Mouse (Mus musculus) cortical plate, adult 2 months (tissue): ENCODE measurements around the gene Rnf151. TPM values are rescaled to one million over a fixed set of nuclear protein-coding genes. Genes with fewer than 3 reads are reported as not detected.
"Not testable (repeated sequence)": the region's sequence is repeated elsewhere in the genome, so short reads cannot be mapped to it uniquely, and the experiment has no call there.

ENCODE experiments used
- H3K27ac ChIP-seq: fragments of 200-500 bp; 2 replicates; pipeline ENCODE4 v1.5.1; 2012; ENCODE audit warnings: low read length, control low read depth, inconsistent platforms; ENCODE audit not compliant: insufficient read depth
- H3K4me1 ChIP-seq: fragments of 200-500 bp; 2 replicates; pipeline ENCODE4 v1.6.1; 2011; ENCODE audit warnings: low read length; ENCODE audit not compliant: control insufficient read depth, insufficient read depth
- H3K4me3 ChIP-seq: fragments of 200-500 bp; 2 replicates; pipeline ENCODE4 v1.5.1; 2011; ENCODE audit warnings: mild to moderate bottlenecking, low read length, control low read depth; ENCODE audit not compliant: insufficient read depth
- CTCF ChIP-seq: fragments of 200-500 bp; IDR thresholded peaks from 2 replicates; pipeline ENCODE4 v1.5.1; 2011; ENCODE audit warnings: mild to moderate bottlenecking, control low read depth, low read length; ENCODE audit not compliant: insufficient read depth; ENCODE audit errors: extremely low read depth
- POLR2A ChIP-seq: fragments of 200-500 bp; IDR thresholded peaks from 2 replicates; pipeline ENCODE4 v1.6.1; 2011; ENCODE audit warnings: mild to moderate bottlenecking, low read length, control low read depth; ENCODE audit not compliant: insufficient read depth; ENCODE audit errors: extremely low read depth
- polyA plus RNA-seq: library from polyadenylated mRNA; depleted of rRNA; stranded (reverse); fragments of >200 nt; gene quantifications from 2 replicates; pipeline ENCODE4 v1.2.3, GENCODE M21; 2012

Rnf151 gene
- polyA plus RNA-seq, 1 experiment = 0.33 TPM

DNA sequence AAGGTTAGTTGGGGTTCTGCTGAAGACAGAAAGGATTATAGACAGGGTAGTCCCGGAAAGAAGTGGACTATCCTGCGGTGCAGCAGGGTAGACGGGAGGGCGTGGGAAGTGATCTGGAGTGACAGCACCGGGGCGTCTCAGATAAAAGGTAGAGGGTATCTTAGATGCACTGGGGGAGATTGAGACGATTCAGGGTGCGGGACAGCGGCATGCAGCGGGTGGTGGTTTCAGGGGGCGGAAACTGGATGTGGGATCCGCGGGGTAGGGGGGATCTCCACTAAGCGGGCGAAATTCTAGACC lies 6.0 kb upstream of the Rnf151 start:
- H3K4me3 ChIP-seq = peak overlapping the region; percentile 68
- no peak for TF ChIP-seq POLR2A
- no peak for TF ChIP-seq CTCF
- peak overlapping the region; percentile 48; the same call in 1 of the 2 replicates for H3K27ac ChIP-seq
- H3K4me1 ChIP-seq = peaks cover 5% of the 10 kb centered on the region; the same call in 1 of the 2 replicates

GRCm38 (mm10) chr17:24723122-24723880 lies 5.4 kb upstream of the Rnf151 start:
- no peak overlapping the region for H3K27ac ChIP-seq
- no peak for TF ChIP-seq POLR2A
- H3K4me3 ChIP-seq = peak overlapping the region; percentile 68

DNA sequence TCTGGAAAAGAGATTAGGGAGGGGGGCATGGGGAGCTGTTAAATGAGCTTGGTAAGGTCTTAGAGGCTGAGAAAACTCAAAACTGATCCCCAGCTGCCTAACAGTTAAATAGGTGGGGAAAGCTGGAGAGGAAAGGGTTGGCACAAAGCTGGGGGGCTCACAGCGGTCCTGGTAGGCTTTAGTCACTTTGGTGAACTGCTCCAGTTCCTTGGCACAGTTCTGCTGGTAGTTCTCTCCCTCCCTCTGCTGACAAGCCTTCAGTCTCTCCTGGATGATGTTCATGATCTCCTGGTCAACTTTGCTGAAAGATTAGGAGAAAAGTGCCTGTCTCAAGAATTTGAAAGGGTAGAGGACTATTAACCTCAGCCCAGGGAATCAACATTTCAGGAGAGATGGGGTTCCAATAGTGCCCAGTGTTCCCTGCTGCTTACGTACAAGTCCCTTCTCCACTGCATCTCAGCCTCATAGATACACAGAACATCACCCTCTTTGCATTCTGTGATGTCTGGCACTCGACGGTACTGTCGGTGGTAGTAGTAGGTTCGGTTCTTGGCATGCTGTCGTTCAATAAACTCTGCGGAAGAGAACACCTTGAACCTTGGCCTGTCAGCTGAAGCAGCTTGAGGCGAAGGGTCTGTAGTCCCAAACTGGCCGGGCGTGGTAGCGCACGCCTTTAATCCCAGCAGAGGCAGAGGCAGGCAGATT lies 4.5 kb upstream of the Rnf151 start:
- Histone ChIP-seq H3K4me1 (peaks cover 5% of the 10 kb centered on the region; the same call in 1 of the 2 replicates), H3K27ac (no peak overlapping the region), H3K4me3 (no peak overlapping the region)
- no peak for TF ChIP-seq CTCF
- 0 out of 2 replicates have a peak, but pooled peaks have one; percentile 1 for TF ChIP-seq POLR2A

More at GRCm38 (mm10) chr17:24723122-24723880, 5.4 kb upstream of the Rnf151 start:
- peaks cover 5% of the 10 kb centered on the region; the same call in 1 of the 2 replicates for H3K4me1 ChIP-seq

GRCm38 (mm10) chr17:24721383-24721955 lies 3.6 kb upstream of the Rnf151 start:
- H3K4me3 ChIP-seq = 0 out of 2 replicates have a peak overlapping the region, but pooled peaks have one; percentile 51
- 0 out of 2 replicates have a peak, but pooled peaks have one; percentile 31 for TF ChIP-seq POLR2A
- H3K27ac ChIP-seq, H3K4me1 ChIP-seq: not testable (repeated sequence)

DNA sequence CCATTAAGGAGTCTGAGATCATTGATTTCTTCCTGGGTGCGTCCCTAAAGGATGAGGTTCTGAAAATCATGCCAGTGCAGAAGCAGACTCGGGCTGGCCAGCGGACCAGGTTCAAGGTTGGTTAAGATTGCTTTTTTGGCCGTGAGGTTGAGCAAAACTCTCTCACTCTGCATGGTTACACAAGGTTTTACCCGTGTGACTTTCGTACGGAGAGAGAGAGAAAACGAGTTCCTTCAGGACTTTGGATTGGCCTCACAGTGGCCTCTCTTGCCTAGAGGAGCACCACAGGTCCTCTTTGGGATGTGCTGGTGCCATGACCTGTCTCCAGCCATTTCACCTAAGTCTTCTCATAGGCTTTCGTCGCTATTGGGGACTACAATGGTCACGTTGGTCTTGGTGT lies 2.8 kb upstream of the Rnf151 start:
- not testable (repeated sequence) for H3K27ac ChIP-seq, H3K4me1 ChIP-seq
- H3K4me3 ChIP-seq = peak overlapping the region; percentile 51

GRCm38 (mm10) chr17:24719494-24720222 lies 1.8 kb upstream of the Rnf151 start:
- H3K4me1 ChIP-seq = peaks cover 5% of the 10 kb centered on the region; the same call in 1 of the 2 replicates
- peak overlapping the region; percentile 51 for H3K4me3 ChIP-seq
- TF ChIP-seq CTCF = no peak
- peak; percentile 99 for TF ChIP-seq POLR2A
- no peak overlapping the region for H3K27ac ChIP-seq

GRCm38 (mm10) chr17:24718938-24719337 lies 1.1 kb upstream of the Rnf151 start:
- H3K27ac ChIP-seq, H3K4me1 ChIP-seq: not testable (repeated sequence)
- peak overlapping the region; percentile 51 for H3K4me3 ChIP-seq

DNA sequence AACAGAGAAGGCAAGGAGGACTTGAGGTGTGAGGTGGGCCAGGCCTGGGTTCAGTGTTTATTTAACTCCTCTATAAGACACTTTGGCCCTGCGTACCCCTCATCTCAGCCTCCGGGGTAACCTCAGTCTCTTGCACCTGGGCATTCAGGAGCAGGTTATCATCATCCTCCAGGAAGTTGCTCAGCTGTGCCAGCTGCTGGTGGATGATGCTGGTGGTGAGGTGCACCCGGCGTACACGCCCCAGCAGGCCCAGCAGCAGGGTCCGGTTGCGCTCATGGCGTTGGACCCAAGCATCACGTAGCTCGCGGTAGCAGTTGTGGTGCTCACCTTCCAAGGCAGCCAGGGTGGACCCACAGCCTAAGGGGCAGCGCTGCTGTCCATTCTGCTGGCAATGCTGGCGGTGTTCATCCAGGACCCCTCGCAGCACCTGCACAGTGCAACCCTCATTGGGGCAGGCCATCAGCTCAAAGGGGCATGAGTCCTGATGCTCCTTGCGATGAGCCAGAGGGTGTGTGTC lies 1.6 kb downstream of the Rnf151 start:
- no peak overlapping the region for H3K4me3 ChIP-seq
- H3K27ac ChIP-seq = no peak overlapping the region
- no peaks in the 10 kb centered on the region for H3K4me1 ChIP-seq
- TF ChIP-seq POLR2A = no peak

GRCm38 (mm10) chr17:24715556-24715955 lies 2.3 kb downstream of the Rnf151 start:
- no peak for TF ChIP-seq POLR2A
- no peak for TF ChIP-seq CTCF
- Histone ChIP-seq H3K4me3 (no peak overlapping the region), H3K27ac (no peak overlapping the region), H3K4me1 (no peaks in the 10 kb centered on the region)
